Mouse (Mus musculus) adrenal gland, postnatal 36 days (tissue): ENCODE results near the gene Rnf11. TPM values are rescaled to one million over a fixed set of nuclear protein-coding genes. Genes with fewer than 3 reads are reported as not detected.
"Not testable (repeated sequence)": the region's sequence is repeated elsewhere in the genome, so short reads cannot be mapped to it uniquely, and the experiment has no call there.

Source experiments
- DNase-seq, 2 experiments: peaks; one replicate each; pipeline ENCODE4 v3.0.0; 2021; ENCODE audit warnings: mixed read lengths in 1 of 2
- total RNA-seq, 2 experiments: library from RNA; stranded (reverse); gene quantifications; 2 replicates each; pipeline ENCODE4 v1.2.3; 2021

The Rnf11 gene
- total RNA-seq, 2 experiments from 2014 or later = 182 to 206 TPM

DNA sequence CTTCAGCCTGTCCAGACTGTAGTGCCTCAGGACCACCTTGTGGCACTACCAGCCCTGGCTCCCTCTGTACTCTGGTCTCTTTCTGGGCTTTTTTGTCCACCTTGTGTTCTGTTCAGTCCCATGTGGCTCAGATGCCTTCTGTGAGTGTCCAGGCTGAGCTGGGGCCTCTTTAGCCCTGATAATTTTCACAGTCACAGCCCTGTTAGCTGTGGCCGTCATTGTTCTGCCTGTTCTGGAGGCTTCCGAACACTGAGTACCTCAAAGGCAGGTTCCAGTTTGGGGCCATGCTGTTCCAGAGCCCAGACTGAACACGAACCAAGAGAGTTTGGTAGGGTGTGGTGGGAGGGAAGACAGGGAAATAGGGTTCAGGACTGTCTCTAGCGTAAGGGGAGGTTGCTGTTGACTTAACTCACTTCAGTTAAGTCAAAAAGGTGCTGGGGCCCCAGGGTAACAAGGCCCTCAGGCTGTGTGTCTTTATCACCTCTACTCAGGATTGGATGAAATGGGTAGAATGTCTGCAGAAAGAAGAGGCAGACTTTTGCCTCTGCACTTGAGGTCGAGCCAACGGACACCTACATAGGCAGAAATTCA is 73.1 kb downstream of the Rnf11 start:
- no peak for DNase-seq

- no peak for DNase-seq
These were observed 73.7 kb downstream of the Rnf11 start for GRCm38 (mm10) chr4:109410681-109411376.

DNA sequence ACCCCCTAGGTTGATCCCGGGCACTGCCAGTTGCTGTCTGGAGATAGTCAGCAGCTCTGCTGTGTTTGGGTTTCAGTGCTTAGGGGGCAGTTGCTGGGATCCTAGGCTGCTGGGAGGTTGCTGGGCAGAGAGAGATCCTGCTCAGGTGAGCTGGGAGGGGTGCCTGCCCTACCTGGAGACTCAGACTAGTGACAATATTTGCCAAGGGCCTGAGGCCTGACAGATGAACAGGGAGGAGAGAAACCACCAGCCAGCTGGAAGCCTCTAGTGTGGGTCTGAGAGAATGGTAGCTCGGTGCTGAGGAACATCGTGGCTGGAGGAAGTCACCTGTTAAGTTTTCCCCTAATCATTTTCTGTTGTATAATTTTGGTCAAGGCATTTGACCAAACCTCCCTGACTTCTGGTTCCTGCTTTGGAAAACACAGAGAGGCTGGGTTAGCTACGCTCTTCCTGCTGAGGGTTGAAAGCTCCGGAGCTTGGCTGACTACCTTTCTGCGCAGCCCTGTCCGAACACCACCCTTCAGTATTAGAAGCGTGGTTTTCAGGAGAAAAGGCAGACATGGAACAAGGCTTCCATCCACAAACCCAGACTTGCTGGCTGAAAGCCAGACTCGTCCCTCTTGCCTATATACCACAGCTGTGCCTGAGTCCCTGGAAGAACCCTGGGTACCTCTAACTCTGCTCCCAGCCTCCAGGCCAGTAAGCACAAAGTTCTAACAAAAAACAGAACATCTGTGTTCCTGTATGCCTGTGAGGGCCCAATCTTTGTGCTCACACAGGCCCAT is 76.6 kb downstream of the Rnf11 start:
- DNase-seq = no peak

DNA sequence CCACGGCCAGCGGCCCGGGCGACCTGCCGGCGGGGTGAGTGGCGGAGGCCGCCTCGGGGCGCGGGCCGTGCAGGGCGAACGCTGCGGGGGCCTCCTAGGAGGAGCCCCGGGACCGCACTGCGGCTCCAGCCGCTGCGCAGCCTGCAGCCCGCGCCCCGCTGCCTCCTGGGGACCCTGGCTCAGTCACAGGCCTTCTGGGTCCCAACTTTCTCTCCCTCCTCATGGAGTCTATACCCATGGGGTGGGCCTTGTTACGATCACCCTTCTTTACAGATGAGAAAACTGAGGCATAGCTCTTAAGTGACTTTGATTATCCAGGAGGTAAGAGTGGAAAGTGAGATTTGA is 77.4 kb downstream of the Rnf11 start:
- DNase-seq = no peak

DNA sequence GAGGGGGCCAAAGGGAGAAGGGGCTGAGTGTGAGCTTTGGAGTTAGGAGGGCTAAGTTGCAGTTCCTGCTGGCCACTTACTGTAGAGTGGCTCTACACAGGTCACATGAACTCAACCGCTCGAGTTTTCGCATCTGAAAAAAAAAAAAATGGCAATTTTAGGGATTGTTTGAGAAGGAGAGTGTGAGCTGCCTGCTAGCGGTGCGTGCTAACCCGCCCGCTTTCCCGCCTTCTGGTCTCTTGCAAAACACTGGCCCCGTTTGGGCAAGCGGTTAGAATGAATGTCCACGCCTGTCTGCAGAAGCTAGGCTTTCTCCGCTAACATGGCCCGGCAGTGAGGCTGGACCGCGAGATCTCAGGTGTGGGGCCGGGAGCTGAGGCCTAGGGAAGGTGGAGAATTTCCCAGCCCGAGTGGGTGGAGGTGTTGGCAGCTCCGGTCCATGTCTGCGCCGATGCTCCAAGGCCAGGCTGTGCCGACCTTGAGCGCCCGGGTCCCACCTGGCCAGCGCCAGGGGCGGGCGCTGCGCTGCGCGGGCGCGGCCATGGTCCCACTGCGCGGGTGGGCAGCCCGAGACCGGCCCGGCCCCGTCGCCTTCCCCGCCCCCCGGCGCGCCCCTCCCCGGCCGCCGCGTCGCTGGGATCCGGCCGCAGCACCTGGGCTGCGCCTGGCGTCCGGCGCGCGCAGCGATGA is 77.9 kb downstream of the Rnf11 start, which contains the start of gene Ttc39a:
TSS of gene Ttc39a (plus strand) at position 138 of the 690 bp plus-strand sequence.
- peak; percentile 66 to 78 for DNase-seq

DNA sequence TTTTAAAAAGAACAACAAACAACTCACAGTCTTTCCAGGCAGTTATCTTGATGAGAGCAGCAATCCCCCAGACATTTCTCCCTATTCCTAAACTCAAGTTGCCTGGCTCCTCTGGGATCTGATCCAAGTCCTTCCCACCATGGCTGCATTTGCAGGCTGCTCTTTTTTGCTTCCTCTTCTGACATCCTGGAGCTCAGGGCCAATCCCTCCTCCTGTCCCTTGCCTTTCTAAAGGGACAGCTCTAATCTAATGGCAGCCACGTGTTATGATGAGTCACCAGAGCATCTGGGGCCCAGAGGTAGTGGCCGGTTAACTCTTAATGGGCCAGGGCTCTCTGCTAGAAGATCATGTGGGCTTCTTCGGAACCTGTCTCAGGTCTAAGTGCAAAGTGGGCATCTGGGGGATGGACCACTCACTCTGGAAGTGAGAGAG is 78.5 kb downstream of the Rnf11 start:
- DNase-seq = peak; percentile 86 to 89

DNA sequence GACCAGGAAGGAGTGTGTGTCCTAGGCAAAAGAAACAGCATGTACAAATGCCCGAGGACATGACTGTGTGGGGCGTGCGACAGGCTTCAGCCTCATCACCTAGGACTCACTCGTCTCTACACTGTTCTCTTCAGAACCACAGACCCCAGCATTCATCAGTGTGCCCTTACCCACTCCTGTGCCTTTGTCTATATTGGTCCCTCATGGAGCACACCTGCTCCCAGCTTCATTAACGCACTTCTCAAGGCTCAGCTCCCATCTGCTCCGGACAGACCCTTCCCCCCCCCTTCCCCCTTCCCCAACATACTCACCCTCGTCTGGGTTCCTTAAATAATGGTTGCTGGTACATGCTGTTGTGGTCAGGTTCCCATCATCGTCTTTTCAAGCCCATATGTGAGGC is 79.1 kb downstream of the Rnf11 start:
- peak in 1 of 2 experiments; percentile 33 for DNase-seq

DNA sequence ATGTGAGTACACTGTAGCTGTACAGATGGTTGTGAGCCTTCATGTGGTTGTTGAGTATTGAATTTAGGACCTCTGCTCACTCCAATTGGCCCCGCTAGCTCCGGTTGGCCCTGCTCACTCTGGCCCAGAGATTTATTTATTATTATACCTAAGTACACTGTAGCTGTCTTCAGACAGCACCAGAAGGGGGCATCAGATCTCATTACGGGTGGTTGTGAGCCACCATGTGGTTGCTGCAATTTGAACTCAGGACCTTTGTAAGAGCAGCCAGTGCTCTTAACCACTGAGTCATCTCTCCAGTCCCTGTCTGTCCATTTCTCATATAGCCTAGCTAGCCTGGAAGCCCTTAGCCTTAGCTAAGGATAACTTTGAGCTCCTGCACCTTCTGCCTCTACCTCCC is 79.6 kb downstream of the Rnf11 start:
- not testable (repeated sequence) for DNase-seq

GRCm38 (mm10) chr4:109401176-109401689 is 83.3 kb downstream of the Rnf11 start:
- DNase-seq = peak in 1 of 2 experiments; percentile 41

Other genes starting within 250 kb of the Rnf11 start
- 10 to 100 TPM; 75.6 to 91.0 TPM for gene Eps15, start 204.5 kb downstream of the Rnf11 start, total RNA-seq
- 1 to 10 TPM; 4.2 to 5.0 TPM for gene Ttc39a, start 78.1 kb downstream of the Rnf11 start, total RNA-seq
- not detected for gene 4930522H14Rik, start 46.6 kb upstream of the Rnf11 start, total RNA-seq
- gene Cdkn2c, start 182.5 kb upstream of the Rnf11 start, total RNA-seq = 10 to 100 TPM; 45.9 to 53.2 TPM
- 10 to 100 TPM; 29.9 to 30.3 TPM for gene Faf1, start 191.9 kb upstream of the Rnf11 start, total RNA-seq